8 mouse cellular contexts compared by ENCODE assay signal in genomic region chr14:53881304-53881703, GRCm38 (mm10).
DNase-seq lines count a peak whose midpoint lies in the region; ATAC-seq lines count a peak whose summit lies in the region.

No protein-coding gene starts in this region.

- ATAC-seq in frontal cortex, adult (ENCODE audit: low TSS enrichment) = peak; percentile 95
- peak; percentile 80; the same call in 1 of the 2 replicates for ATAC-seq in limb, embryonic 12.5 days (ENCODE audit: insufficient number of reproducible peaks, insufficient read depth, low FRiP score, low TSS enrichment, low read depth)

- WGBS in limb, embryonic 12.5 days = 10% methylated on average over 3 of the region's 3 CpGs

- no peaks in the 10 kb centered on the region for H3K4me1 ChIP-seq in limb, embryonic 12.5 days (replicated peaks)

- no peaks in the 10 kb centered on the region for H3K9me3 ChIP-seq in limb, embryonic 12.5 days

- no peak overlapping the region for H3K27ac ChIP-seq in limb, embryonic 12.5 days

- H3K4me3 ChIP-seq in limb, embryonic 12.5 days (replicated peaks) = no peak overlapping the region

- H3K36me3 ChIP-seq in limb, embryonic 12.5 days = no peaks in the 10 kb centered on the region

- no peak overlapping the region for H3K9ac ChIP-seq in limb, embryonic 12.5 days (replicated peaks)

- DNase-seq in frontal cortex, postnatal 14 days (ENCODE audit: low spot score in 2 of 2) = no peak
- DNase-seq in right cerebral cortex, adult 18-20 months = peak; percentile 3
- DNase-seq in right cerebral cortex, postnatal 36 days (ENCODE audit: low spot score in 2 of 2) = no peak
- no peak for DNase-seq in gastrocnemius, adult 18-20 months (ENCODE audit: low spot score)
- DNase-seq in testis, postnatal 14 days (ENCODE audit: low spot score) = no peak
- DNase-seq in lung, postnatal 4 days = no peak

- H3K4me2 ChIP-seq in limb, embryonic 12.5 days = no peak overlapping the region

- peaks cover 3% of the 10 kb centered on the region; the same call in 1 of the 2 replicates for H3K27me3 ChIP-seq in limb, embryonic 12.5 days
